Mouse (Mus musculus): ENCODE measurements around the gene 4930519G04Rik. TPM values are rescaled to one million over a fixed set of nuclear protein-coding genes. Genes with fewer than 3 reads are reported as not detected.
"Not testable (repeated sequence)": the region's sequence is repeated elsewhere in the genome, so short reads cannot be mapped to it uniquely, and the experiment has no call there.

4930519G04Rik gene
- not detected in 2 replicates for polyA plus RNA-seq (2015; fragmentation: Nextera tagmentation; extraction: Ambion mirVana)

GRCm38 (mm10) chr5:114853364-114853763 lies at the start of gene 4930519G04Rik:
TSS of gene 4930519G04Rik (plus strand) at chr5:114853664.
- H3K9me3 ChIP-seq; ATAC-seq (replicated peaks); H3K27me3 ChIP-seq (replicated peaks); H3K4me1 ChIP-seq; H3K4me2 ChIP-seq; H3K4me3 ChIP-seq; H3K27ac ChIP-seq; H3K36me3 ChIP-seq (replicated peaks); H3K9ac ChIP-seq: not testable (repeated sequence)
- WGBS, result 80% methylated on average over 3 of the region's 5 CpGs

- no peak overlapping the region for H3K27ac ChIP-seq
- WGBS, result 78% methylated on average over 13 of the region's 13 CpGs
- H3K27me3 ChIP-seq (replicated peaks), result no peaks in the 10 kb centered on the region
- H3K9me3 ChIP-seq, result no peaks in the 10 kb centered on the region
- no peak overlapping the region for H3K9ac ChIP-seq
- H3K4me2 ChIP-seq, result no peak overlapping the region
- peaks cover 53% of the 10 kb centered on the region for H3K36me3 ChIP-seq (replicated peaks)
- no peak for ATAC-seq (replicated peaks)
- H3K4me3 ChIP-seq, result no peak overlapping the region
- peaks cover 8% of the 10 kb centered on the region for H3K4me1 ChIP-seq
Observed at GRCm38 (mm10) chr5:114804335-114804734, 49.1 kb upstream of the 4930519G04Rik start.

- 23% methylated on average over 3 of the region's 3 CpGs for WGBS
- H3K4me3 ChIP-seq, result no peak overlapping the region
- no peak overlapping the region for H3K27ac ChIP-seq
- H3K4me2 ChIP-seq, result no peak overlapping the region
- H3K4me1 ChIP-seq, result peaks cover 14% of the 10 kb centered on the region
- H3K27me3 ChIP-seq (replicated peaks), result no peaks in the 10 kb centered on the region
- no peaks in the 10 kb centered on the region for H3K9me3 ChIP-seq
- H3K9ac ChIP-seq, result no peak overlapping the region
- peaks cover 47% of the 10 kb centered on the region for H3K36me3 ChIP-seq (replicated peaks)
- ATAC-seq (replicated peaks), result no peak
Observed at GRCm38 (mm10) chr5:114804958-114805357, 48.5 kb upstream of the 4930519G04Rik start.

GRCm38 (mm10) chr5:114805436-114806350 lies 47.8 kb upstream of the 4930519G04Rik start:
- H3K4me2 ChIP-seq, result no peak overlapping the region
- H3K36me3 ChIP-seq (replicated peaks), result peaks cover 40% of the 10 kb centered on the region
- peak overlapping the region; percentile 31; the same call in 1 of the 2 replicates for H3K27ac ChIP-seq
- no peak overlapping the region for H3K9ac ChIP-seq
- 79% methylated on average over 15 of the region's 15 CpGs for WGBS
- peaks cover 17% of the 10 kb centered on the region for H3K4me1 ChIP-seq
- H3K9me3 ChIP-seq, result no peaks in the 10 kb centered on the region
- no peaks in the 10 kb centered on the region for H3K27me3 ChIP-seq (replicated peaks)
- ATAC-seq (replicated peaks), result no peak
- no peak overlapping the region for H3K4me3 ChIP-seq

DNA sequence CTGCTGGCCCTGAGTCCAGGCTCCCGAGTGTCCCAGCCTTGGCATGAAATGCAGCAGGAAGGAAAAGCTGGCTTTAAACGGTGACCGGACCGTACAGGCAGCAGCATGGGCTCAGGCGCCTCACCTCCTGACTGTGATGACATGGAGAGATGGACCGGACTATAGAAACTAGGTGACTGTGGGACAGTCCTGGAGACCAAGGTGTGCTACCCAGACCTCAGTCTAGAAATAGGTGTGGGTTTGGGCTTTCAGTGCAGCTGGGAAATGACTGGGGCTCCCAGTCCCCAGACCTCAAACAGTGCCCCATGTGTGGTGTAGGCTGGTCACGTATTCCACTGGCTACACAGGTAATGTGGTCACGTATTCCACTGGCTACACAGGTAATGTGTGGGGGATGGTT lies 46.8 kb upstream of the 4930519G04Rik start:
- Histone ChIP-seq H3K4me3 (no peak overlapping the region), H3K4me2 (no peak overlapping the region), H3K27ac (peak overlapping the region; percentile 31; the same call in 1 of the 2 replicates), H3K36me3 (replicated peaks) (peaks cover 36% of the 10 kb centered on the region), H3K4me1 (peaks cover 26% of the 10 kb centered on the region), H3K9me3 (no peaks in the 10 kb centered on the region), H3K9ac (no peak overlapping the region), H3K27me3 (replicated peaks) (no peaks in the 10 kb centered on the region)
- 83% methylated on average over 8 of the region's 8 CpGs for WGBS
- no peak for ATAC-seq (replicated peaks)

- H3K27me3 ChIP-seq (replicated peaks), result no peaks in the 10 kb centered on the region
- no peak overlapping the region for H3K4me2 ChIP-seq
- 38% methylated on average over 9 of the region's 9 CpGs for WGBS
- peak overlapping the region; percentile 31 for H3K27ac ChIP-seq
- peaks cover 33% of the 10 kb centered on the region for H3K36me3 ChIP-seq (replicated peaks)
- no peaks in the 10 kb centered on the region for H3K9me3 ChIP-seq
- H3K4me3 ChIP-seq, result no peak overlapping the region
- no peak overlapping the region for H3K9ac ChIP-seq
- H3K4me1 ChIP-seq, result peaks cover 31% of the 10 kb centered on the region
- no peak for ATAC-seq (replicated peaks)
Observed at GRCm38 (mm10) chr5:114807063-114807462, 46.4 kb upstream of the 4930519G04Rik start.

- no peak overlapping the region for H3K4me2 ChIP-seq
- H3K9ac ChIP-seq, result no peak overlapping the region
- H3K4me1 ChIP-seq, result peaks cover 35% of the 10 kb centered on the region
- H3K27ac ChIP-seq, result peak overlapping the region; percentile 31; the same call in 1 of the 2 replicates
- H3K36me3 ChIP-seq (replicated peaks), result peaks cover 30% of the 10 kb centered on the region
- no peak overlapping the region for H3K4me3 ChIP-seq
- H3K27me3 ChIP-seq (replicated peaks), result no peaks in the 10 kb centered on the region
- ATAC-seq (replicated peaks), result 0 out of 2 replicates have a peak, but pooled peaks have one; percentile 15
- no peaks in the 10 kb centered on the region for H3K9me3 ChIP-seq
- 29% methylated on average over 8 of the region's 8 CpGs for WGBS
Observed at GRCm38 (mm10) chr5:114807468-114807867, 46.0 kb upstream of the 4930519G04Rik start.

DNA sequence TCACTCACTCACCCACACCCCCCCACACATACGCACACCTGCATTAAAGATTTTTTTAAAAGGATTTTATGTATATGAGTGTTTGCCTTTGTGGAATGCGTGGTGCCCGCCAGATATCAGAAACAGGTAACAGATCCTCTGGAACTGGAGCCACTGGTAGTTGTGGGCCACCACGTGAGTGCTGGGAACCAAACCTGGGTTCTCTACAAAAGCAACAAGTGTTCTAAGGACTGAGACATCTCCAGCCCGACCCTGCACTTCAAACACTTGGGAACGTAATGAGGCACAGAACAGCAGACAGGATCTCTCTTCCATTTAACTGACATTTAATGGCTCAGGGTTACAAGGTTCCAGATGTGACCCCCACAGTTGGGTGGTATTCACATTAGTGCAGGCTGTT lies 45.6 kb upstream of the 4930519G04Rik start:
- peaks cover 39% of the 10 kb centered on the region for H3K4me1 ChIP-seq
- H3K27ac ChIP-seq, result no peak overlapping the region
- no peaks in the 10 kb centered on the region for H3K9me3 ChIP-seq
- H3K4me2 ChIP-seq, result no peak overlapping the region
- WGBS, result 77% methylated on average over 6 of the region's 6 CpGs
- no peaks in the 10 kb centered on the region for H3K27me3 ChIP-seq (replicated peaks)
- no peak overlapping the region for H3K9ac ChIP-seq
- no peak for ATAC-seq (replicated peaks)
- peaks cover 28% of the 10 kb centered on the region for H3K36me3 ChIP-seq (replicated peaks)
- no peak overlapping the region for H3K4me3 ChIP-seq

- H3K36me3 ChIP-seq (replicated peaks), result peaks cover 23% of the 10 kb centered on the region
- no peak overlapping the region for H3K9ac ChIP-seq
- no peaks in the 10 kb centered on the region for H3K9me3 ChIP-seq
- H3K4me3 ChIP-seq, result no peak overlapping the region
- no peak for ATAC-seq (replicated peaks)
- no peaks in the 10 kb centered on the region for H3K27me3 ChIP-seq (replicated peaks)
- 85% methylated on average over 8 of the region's 8 CpGs for WGBS
- H3K27ac ChIP-seq, result no peak overlapping the region
- no peak overlapping the region for H3K4me2 ChIP-seq
- H3K4me1 ChIP-seq, result peaks cover 39% of the 10 kb centered on the region
Observed at GRCm38 (mm10) chr5:114808385-114808784, 45.1 kb upstream of the 4930519G04Rik start.

GRCm38 (mm10) chr5:114809181-114809756 lies 44.2 kb upstream of the 4930519G04Rik start:
- peaks cover 20% of the 10 kb centered on the region for H3K36me3 ChIP-seq (replicated peaks)
- no peak overlapping the region for H3K4me3 ChIP-seq
- WGBS, result 80% methylated on average over 10 of the region's 10 CpGs
- no peak overlapping the region for H3K4me2 ChIP-seq
- no peaks in the 10 kb centered on the region for H3K9me3 ChIP-seq
- no peak overlapping the region for H3K9ac ChIP-seq
- no peak overlapping the region for H3K27ac ChIP-seq
- no peaks in the 10 kb centered on the region for H3K27me3 ChIP-seq (replicated peaks)
- H3K4me1 ChIP-seq, result peaks cover 39% of the 10 kb centered on the region
- ATAC-seq (replicated peaks), result no peak

DNA sequence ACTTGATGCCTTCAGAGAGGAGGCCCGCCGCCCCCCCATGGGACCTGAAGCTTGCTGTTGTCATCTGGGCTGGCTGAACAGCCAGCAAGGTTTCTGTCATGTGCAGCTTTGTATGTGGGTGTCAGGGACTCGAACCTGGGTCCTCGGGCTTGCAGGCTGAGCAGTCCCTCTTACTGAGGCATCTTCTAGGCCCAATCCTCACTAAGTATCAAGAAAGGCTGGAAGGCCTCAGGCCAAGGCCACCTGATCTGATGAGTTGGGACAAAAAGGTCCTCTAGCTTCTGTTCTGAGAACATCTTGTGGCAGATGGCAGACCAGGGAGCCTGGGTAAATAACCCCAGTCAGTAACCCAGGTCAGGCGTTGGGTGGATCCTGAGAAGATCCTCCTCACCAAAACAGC lies 43.6 kb upstream of the 4930519G04Rik start:
- Histone ChIP-seq H3K4me2 (no peak overlapping the region), H3K36me3 (replicated peaks) (peaks cover 15% of the 10 kb centered on the region), H3K4me1 (peaks cover 39% of the 10 kb centered on the region), H3K9ac (no peak overlapping the region), H3K9me3 (no peaks in the 10 kb centered on the region), H3K27me3 (replicated peaks) (no peaks in the 10 kb centered on the region), H3K4me3 (no peak overlapping the region), H3K27ac (no peak overlapping the region)
- no peak for ATAC-seq (replicated peaks)
- 88% methylated on average over 5 of the region's 5 CpGs for WGBS

DNA sequence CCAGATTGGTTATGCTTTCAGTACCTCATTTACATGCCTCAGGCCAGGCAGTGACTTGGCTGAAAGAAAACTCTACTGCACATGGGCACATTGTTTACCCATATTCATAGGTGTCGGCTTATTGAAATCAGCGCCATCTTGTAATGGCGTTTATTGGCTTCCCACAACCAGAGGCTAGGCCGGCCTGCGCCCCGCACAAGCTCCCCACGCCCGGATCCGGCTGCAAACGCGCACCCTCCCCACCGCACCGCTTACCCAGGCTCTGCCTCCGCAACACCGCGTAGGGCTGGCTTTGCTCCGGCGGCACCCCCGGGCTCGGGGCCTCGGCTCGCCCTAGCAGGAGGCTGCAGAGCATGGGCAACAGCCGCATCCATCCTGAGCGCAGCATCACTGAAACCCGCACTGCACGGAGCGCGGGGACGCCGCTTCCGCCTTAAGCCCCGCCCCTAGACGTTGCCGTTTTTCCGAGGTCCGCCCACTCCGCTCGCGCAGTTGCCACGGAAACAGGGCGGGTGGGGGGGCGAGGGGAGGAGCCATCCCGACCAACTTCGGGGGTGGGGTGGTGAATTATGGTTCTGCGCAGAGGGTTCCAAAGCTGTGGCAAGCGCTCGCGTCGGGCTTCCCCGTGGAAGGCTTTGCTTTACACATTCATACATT lies 39.8 kb upstream of the 4930519G04Rik start:
- Histone ChIP-seq H3K27me3 (replicated peaks) (no peaks in the 10 kb centered on the region), H3K27ac (peak overlapping the region; percentile 95), H3K4me2 (peak overlapping the region; percentile 60), H3K4me3 (peak overlapping the region; percentile 73), H3K9ac (peak overlapping the region; percentile 78), H3K36me3 (replicated peaks) (no peaks in the 10 kb centered on the region), H3K9me3 (no peaks in the 10 kb centered on the region), H3K4me1 (peaks cover 31% of the 10 kb centered on the region)
- peak; percentile 98 for ATAC-seq (replicated peaks)
- WGBS, result under 1% methylated on average over 50 of the region's 50 CpGs

Measured in midbrain, embryonic 15.5 days (tissue).